Mouse (Mus musculus) ES-CJ7 (cell line): ENCODE measurements at regions not wholly inside any gene's neighbourhood (a gene's known extent, or its start where the extent isn't known, plus 50 kb on each side); places are given as distances from the start of the nearest gene placed in this dataset.

Experiments used
- DNase-seq: peaks from one replicate; pipeline ENCODE4 v3.0.0; 2011; ENCODE audit warnings: low read depth, low spot score

DNA sequence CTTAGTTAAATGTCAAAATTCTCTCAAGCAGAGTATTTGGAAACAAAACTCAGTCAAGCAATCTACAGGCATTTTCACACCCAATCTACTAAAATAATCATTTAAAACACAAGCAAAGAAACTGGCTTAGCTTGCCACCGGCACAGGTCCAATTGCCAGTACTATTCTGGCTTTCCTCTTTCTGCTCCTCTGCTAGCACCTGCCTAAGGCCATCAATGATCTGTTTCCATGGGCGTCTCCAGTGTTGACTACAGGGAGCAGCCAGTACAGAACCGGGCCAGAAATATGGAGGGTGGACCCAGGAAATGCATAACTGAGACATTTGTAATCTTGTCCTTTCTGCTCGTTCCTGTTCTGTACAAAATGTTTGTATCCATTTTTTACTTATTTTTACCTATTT lies 96.4 kb upstream of the C6 start:
- DNase-seq: no peak

DNA sequence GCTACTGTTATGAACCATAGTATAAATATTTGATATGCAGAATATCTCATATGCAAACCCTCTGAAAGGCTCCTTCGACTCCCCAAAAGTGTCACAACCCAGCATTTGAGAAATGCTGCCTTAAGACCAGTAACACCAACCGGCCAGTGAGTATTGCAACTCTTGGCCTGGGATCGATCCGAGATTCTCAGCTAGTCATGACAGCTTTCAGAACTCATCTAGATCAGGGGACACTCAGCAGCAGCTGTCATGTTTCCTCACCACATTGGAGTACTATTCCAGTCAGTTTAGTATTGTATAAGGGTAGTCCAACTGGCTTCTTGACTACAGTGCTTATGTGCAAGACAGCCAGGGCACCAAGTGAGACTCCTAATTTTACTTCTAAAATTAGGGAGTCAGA lies 85.3 kb upstream of the C6 start:
- no peak for DNase-seq

DNA sequence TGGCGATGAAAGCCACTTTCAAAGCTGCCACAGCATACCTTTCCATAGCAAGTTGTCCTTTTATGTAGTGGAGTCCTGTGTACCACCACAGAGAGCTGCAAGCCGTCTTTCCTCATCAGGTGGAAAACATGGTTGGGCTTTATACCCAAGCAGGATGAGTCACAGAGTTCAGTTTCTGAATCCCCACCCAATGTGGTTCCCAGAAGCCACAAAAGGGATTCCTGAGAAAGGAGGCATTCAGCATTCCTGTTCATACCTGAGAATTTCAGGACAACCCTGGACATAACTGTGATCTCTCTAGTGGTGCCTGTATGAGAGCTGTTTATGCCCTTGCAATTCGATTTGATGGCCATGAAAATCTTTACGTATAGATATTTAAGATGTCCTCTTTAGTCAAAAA lies 84.1 kb upstream of the C6 start:
- DNase-seq: peak; percentile 3

DNA sequence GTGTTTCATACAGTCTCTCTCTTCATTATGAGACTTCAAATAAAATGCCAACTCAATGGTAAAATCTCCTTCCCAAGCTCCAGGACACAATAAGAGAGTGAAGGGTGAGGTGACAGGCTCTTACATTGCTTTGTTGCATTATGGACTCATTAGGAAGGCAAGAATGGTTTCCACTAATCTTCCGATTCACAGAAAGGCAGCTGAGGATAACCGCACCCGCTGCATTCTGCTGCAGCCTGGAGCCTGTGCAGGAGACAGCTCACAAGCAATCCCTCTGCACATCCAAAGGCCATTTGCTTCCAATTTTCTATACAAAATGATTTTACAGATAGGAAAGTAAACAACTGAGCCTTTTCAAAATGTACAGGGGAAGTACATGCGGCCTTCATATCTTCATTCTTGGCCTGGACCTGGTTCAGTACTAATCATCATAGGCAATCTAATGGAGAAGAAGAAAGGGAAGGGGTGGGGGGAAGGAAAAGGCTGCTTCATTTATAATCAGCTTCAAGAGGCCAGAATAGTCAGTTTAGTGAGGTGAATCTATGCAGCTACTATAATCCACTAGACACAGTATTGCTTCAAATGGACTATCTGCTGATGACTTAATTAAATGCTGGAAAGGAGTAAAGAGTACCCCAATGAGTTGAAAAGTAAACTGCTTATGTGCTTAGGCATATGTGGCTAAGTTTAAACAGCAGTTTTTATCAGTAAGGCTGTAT lies 82.9 kb upstream of the C6 start:
- DNase-seq: no peak

DNA sequence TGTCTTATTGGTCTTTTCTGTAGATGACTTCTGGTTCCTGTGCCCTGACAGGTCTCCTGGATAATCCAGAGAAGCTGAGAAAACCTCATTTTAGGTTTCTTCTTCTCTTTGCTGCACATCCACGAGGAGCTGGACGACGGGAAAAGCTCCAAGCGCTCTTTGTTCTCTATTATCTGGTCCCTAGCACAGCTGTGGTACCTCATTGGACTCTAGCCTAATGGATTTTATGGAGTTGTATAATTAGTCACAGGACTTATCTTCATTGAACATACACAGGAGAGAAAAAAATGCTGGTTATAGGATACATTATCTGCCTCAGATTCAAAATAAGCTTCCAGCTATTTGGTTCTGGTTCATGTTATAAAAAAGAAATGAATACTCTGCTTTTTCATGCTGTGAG lies 78.3 kb upstream of the C6 start:
- no peak for DNase-seq

DNA sequence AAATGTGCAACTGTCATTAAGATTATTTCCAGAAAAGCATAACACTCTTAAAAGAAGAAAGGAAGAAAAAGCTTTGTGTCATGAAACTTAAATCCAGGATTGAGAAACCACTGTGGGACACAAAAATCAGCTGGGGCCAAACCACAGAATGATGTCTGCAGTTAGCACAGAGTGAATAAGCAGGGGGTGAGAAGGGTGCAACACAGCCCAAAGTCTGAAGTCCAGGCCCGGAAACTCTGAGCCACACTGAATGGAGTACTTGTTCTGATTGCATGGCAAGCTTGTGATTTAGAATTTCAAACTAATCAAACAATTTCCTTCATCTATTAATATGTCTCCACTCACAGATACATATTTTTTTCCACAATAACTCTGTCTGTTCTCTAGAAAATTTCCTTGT lies 73.3 kb upstream of the C6 start:
- DNase-seq: no peak

DNA sequence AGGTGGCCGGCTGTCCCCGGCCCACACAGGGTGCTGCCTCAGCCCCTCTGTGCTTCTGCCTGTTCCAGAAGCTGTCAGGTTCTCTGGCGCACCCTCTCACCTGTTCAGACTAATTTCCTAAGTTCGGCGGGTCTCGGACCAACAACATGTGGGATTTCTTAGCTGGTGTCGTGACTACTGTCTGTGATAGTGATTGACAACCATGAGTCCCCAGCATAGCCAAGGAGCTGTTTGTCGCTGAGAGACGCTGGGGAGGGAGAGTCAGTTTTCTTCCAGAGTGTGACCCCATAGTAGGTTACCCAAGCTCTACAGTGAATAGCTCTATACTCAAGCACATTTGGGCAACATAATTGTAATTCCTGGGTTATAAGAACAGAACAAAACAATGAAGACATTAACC lies 54.1 kb upstream of the C6 start:
- peak; percentile 56 for DNase-seq
